Mouse (Mus musculus): ENCODE measurements around the gene Gm15217. TPM values are rescaled to one million over a fixed set of nuclear protein-coding genes. Genes with fewer than 3 reads are reported as not detected.

Gene Gm15217
- not detected for total RNA-seq (2021)

GRCm38 (mm10) chr14:46379285-46379684 lies at the start of gene Gm15217:
Gm15217 (plus strand) TSS chr14:46379414.
- intact Hi-C loops (cut with DNase I) = no loop called here

GRCm38 (mm10) chr14:46333421-46334237 lies 45.6 kb upstream of the Gm15217 start:
- intact Hi-C loops (cut with DNase I) = no loop called here
- DNase-seq (ENCODE audit: low spot score in 2 of 2) = no peak

More at GRCm38 (mm10) chr14:46379285-46379684, at the start of gene Gm15217:
- DNase-seq (ENCODE audit: low spot score in 2 of 2) = no peak

DNA sequence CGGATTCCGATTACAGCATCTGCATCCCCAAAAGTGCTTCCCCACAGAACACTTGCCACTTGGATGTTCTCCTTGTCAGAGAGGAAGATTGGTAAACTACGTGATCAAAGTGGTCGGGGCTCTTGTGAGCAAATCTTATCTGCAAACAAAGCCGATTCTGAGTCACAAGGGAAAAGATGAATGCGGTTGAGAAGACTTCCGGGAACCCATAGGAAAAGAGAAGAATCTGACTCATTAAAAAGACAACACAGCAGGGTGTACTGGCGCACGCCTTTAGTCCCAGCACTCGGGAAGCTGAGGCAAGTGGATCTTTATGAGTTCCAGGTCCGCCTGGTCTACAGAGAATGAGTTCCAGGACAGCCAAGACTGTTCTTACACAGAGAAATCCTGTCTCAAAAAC lies 40.4 kb upstream of the Gm15217 start:
- intact Hi-C loops (cut with DNase I) = no loop called here
- DNase-seq (ENCODE audit: low spot score in 2 of 2) = no peak

- DNase-seq (ENCODE audit: low spot score in 2 of 2) = no peak
- intact Hi-C loops (cut with DNase I) = no loop called here
Measured at GRCm38 (mm10) chr14:46344750-46345149, 34.5 kb upstream of the Gm15217 start.

GRCm38 (mm10) chr14:46357286-46357685 lies 21.9 kb upstream of the Gm15217 start:
- DNase-seq (ENCODE audit: low spot score in 2 of 2) = no peak
- intact Hi-C loops (cut with DNase I) = no loop called here

DNA sequence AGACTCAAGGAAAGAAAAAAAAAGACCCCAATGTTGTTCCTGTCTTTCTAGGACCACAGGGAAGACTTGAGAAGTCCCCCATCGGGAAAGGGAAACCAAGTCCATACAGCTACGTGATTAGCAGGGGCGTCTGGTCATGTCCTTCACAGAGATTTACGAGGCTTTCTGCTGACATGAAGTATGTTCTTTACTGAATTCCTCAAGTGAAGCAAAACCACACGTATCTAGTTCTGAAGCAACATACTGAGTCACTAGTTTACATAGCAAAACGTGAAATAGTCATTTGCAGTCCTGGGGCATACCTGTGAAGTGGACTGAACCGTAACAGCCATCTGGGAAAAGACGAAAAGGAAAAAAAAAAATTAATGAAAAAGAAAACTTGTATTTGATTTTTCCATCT lies 21.5 kb upstream of the Gm15217 start:
- intact Hi-C loops (cut with DNase I) = no loop called here
- DNase-seq (ENCODE audit: low spot score in 2 of 2) = no peak

DNA sequence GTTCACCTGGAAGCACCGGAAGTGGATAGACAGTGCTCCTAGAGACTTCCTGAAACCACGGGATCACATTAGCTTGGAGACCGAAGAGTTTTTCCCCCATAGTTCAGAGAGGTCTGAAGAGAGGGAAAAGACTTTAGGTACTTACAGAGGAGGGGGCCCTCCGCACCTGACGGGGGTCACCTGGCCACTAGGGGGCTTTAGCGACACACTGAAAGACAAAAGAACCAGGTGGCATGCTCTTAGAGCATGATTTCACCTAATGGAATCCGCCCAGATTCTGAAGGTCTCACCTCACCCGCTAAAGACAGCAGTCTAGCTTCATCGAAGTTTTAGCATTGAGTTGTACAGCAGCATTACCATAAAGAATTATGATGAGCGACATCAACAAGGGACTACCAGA lies 16.0 kb upstream of the Gm15217 start:
- no peak for DNase-seq (ENCODE audit: low spot score in 2 of 2)
- intact Hi-C loops (cut with DNase I) = no loop called here

DNA sequence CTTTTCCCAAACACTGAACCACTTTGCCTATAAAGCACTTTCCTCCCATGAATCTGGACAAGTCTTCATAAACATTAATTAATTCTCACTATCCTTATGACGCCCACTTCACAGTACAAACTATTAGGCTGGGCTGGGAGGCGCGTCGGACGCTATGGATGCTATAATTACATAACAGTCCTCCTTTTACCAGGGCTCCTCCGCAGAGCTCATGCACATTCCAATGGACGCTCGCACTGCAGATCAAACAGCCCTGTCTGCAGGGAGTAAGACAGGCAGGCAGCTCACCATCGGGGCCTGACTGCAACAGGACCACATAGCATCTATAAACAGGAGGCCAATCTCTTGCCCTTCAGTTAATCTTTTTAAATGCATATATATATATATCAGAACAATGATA lies 6.8 kb upstream of the Gm15217 start:
- DNase-seq (ENCODE audit: low spot score in 2 of 2) = no peak
- intact Hi-C loops (cut with DNase I) = no loop called here

- intact Hi-C loops (cut with DNase I) = no loop called here
- DNase-seq (ENCODE audit: low spot score in 2 of 2) = no peak
Measured at GRCm38 (mm10) chr14:46375796-46376195, 3.4 kb upstream of the Gm15217 start.

DNA sequence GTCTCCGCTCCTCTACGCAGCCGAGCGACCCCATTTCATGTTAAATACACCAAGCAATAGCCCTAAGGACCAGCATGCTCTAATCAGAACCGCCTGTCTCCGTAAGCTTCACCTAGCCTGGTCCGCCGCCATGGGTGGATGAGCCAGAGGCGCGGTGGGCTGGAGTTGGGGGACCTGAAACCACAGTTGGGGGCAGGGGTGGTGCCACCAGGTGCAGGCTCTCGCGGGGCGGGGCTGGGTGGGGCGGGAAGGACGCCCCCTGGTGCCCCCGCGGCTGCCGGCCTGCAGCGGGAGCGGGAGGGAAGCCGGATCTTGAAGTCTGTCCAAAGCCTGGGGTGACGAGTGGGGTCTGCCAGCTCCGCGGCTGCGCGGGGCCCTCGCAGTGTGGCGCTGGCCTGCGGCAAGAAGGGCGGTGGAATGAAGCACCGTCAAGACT lies 1.1 kb downstream of the Gm15217 start:
- no peak for DNase-seq (ENCODE audit: low spot score in 2 of 2)
- intact Hi-C loops (cut with DNase I) = loop anchor here (10.0 kb wide), 1 partner anchor 216 kb away; no protein-coding TSS in a partner anchor

GRCm38 (mm10) chr14:46381457-46381856 lies 2.2 kb downstream of the Gm15217 start:
- intact Hi-C loops (cut with DNase I) = loop anchor here (10.0 kb wide), 1 partner anchor 217 kb away; no protein-coding TSS in a partner anchor
- DNase-seq (ENCODE audit: low spot score in 2 of 2) = no peak

DNA sequence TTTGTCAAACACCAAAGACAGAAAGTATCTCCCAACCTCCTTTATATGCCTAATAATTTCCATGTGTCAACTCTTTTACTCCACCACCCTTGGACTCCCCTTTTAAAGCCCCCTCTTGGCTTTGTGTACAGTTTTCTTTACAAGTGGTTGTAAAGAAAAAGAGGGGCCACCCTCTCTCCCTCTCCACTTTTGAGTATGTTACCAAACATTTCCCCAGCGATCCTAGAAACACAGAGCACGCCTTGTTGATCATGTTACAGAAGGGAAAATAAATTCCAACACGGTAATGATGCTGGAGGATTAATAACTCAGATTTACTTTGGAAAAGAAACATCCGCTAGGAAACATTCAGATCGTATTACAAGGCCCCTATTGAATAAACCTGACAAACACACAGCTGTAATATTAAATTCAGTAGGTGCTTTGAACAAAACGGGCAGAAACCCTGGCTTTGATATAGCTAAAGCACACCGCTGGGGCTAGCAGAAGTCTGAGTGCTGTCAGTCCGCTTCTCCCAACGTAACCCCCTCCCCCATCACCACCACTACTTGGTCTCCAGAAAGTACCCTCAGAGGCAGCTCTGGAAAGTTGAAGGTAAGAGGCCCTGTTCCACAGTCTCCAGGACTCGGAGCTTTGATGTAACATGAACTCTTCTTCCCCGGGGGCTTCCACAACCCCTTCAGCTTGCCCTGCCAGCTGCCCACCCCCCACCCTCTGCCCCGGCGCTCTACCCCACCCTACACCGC lies 5.9 kb downstream of the Gm15217 start:
- no peak for DNase-seq (ENCODE audit: low spot score in 2 of 2)
- intact Hi-C loops (cut with DNase I) = loop anchor here (10.0 kb wide), 1 partner anchor 220 kb away; no protein-coding TSS in a partner anchor

DNA sequence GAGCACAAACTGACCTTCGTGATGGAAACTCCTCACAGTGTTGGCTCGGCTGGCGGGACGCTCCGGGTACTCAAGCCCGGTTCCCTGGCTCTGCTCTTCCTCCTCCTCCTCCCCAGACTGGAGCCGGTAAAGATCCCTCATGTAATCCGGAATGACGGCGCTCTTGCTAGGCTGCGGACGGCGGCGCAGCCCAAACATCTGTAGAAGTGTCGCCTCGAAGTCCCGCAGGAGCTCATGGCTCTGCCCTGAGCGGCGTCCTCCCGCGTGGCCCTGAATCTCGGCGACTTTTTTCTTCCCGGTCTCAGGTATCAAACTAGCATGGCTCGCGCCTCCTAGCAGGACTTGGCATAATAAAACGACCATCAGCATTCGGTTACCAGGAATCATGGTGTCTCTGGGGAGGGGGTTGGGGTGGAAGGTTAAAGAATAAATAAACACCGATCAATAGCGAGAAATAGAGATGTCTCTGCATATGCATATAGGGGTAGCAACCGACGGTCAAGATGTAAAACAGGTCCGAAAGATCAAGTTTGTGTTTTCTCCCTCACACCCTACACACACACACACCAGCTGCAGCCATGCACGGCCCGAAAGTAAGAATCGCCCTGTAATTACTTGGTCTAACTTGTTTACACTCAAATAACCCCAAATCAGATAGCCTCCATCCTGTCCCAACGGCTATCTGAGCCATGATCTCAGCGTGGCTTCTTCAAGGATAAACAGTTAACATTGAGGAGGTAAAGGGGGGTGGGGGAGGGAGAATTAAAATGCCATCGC lies 6.7 kb downstream of the Gm15217 start:
- no peak for DNase-seq (ENCODE audit: low spot score in 2 of 2)
- intact Hi-C loops (cut with DNase I) = loop anchor here (10.0 kb wide), 1 partner anchor 221 kb away; no protein-coding TSS in a partner anchor

DNA sequence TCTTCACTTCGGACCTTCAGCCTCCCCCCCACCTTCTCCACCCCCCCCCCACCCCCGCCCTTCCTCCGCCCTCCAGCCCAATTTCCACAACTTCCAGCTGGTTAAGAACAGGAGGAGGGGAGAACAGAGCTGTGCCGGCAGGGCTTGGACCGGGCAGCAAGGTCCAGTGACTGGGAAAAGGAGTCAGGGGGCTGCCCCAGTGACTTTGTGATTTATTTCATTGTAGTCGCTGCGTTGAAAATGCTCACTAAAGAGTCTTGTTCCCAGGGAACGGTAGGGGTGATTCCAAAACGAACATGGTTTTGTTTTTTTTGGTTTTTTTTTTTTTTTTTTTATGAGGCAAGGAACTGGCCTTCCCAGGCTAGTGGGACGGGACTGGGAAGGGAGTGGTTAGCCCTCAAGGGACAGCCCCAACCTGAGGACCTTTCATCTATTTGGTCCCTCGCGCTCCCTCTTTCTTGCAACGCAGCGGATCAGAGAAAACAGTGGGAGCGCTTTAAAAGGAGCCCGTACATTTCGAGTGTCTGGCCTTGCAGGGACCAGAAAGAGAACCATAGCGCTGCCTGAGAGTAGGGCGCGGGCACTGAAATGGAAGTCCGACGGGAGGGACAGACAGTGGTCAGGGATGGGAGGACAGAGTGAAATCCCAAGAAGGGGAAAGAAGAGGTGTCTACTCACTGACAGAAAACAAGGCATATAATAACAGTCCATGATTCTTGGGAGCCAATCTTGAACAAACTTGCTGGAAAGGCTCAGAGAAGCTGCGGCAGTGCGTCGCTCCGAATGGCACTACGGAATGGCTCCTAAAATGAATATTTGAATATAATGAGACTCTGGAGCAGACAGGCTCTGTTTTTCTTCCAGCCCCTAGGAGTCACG lies 7.5 kb downstream of the Gm15217 start:
- intact Hi-C loops (cut with DNase I) = loop anchor here (10.0 kb wide), 1 partner anchor 222 kb away; no protein-coding TSS in a partner anchor
- DNase-seq (ENCODE audit: low spot score in 2 of 2) = no peak

- intact Hi-C loops (cut with DNase I) = loop anchor here (10.0 kb wide), 1 partner anchor 223 kb away; no protein-coding TSS in a partner anchor
- no peak for DNase-seq (ENCODE audit: low spot score in 2 of 2)
Measured at GRCm38 (mm10) chr14:46387357-46387671, 8.1 kb downstream of the Gm15217 start.

GRCm38 (mm10) chr14:46387821-46388481 lies 8.7 kb downstream of the Gm15217 start:
- intact Hi-C loops (cut with DNase I) = loop anchor here (10.0 kb wide), 1 partner anchor 223 kb away; no protein-coding TSS in a partner anchor

DNA sequence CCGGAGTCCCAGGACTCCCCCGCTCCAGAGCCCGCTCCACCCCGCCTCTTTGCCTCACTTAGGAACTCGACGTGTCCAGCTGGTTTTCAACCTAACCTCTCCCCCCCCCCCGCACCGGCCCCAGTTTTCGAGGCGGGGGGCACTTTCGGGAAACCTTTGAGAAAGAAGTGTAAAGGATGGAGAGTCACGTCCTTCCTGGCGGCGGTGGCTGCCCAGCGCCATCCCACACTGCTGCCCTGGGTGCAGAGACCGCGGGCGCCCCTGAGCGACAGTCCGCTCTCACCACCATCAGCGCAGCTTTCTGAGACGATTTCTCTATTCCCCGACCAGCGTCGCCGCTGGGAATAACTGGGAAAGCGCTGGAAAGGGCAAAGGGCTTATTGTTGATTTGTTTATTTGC lies 9.4 kb downstream of the Gm15217 start:
- no peak for DNase-seq (ENCODE audit: low spot score in 2 of 2)
- intact Hi-C loops (cut with DNase I) = loop anchor here (10.0 kb wide), 1 partner anchor 224 kb away; no protein-coding TSS in a partner anchor

More at GRCm38 (mm10) chr14:46387821-46388481, 8.7 kb downstream of the Gm15217 start:
- DNase-seq (ENCODE audit: low spot score in 2 of 2) = no peak
